Mouse (Mus musculus) cortical plate, adult 2 months (tissue): ENCODE measurements around the gene Pth.

Source experiments
- CTCF ChIP-seq: fragments of 200-500 bp; IDR thresholded peaks from 2 replicates; pipeline ENCODE4 v1.5.1; 2011; ENCODE audit warnings: mild to moderate bottlenecking, control low read depth, low read length; ENCODE audit not compliant: insufficient read depth; ENCODE audit errors: extremely low read depth
- POLR2A ChIP-seq: fragments of 200-500 bp; IDR thresholded peaks from 2 replicates; pipeline ENCODE4 v1.6.1; 2011; ENCODE audit warnings: mild to moderate bottlenecking, low read length, control low read depth; ENCODE audit not compliant: insufficient read depth; ENCODE audit errors: extremely low read depth

GRCm38 (mm10) chr7:113377875-113378658 is 10.3 kb downstream of the Pth start:
- peak; percentile 92 for TF ChIP-seq CTCF
- no peak for TF ChIP-seq POLR2A
